Comparison of ENCODE assay signal across 26 mouse cellular contexts in genomic region chr1:167232918-167233317, GRCm38 (mm10).
"Had no signal": no experiment of that assay in that cellular context is flagged by ENCODE, and none has a peak within 500 bp of the region (broad histone marks: within the 10 kb centered on the region; RNA-seq: fewer than 3 reads in every experiment).

No protein-coding gene starts in this region.

- H3K27me3 ChIP-seq: heart, embryonic 12.5 days; hindbrain, embryonic 12.5 days; intestine, embryonic 15.5 days; limb, embryonic 13.5 days; limb, embryonic 15.5 days; liver, embryonic 12.5 days had no signal

- H3K9me3 ChIP-seq: heart, embryonic 10.5 days; heart, embryonic 12.5 days; hindbrain, embryonic 10.5 days; hindbrain, embryonic 12.5 days; intestine, embryonic 15.5 days; limb, embryonic 13.5 days; limb, embryonic 15.5 days; liver, embryonic 12.5 days had no signal

- H3K9ac ChIP-seq: heart, embryonic 12.5 days; hindbrain, embryonic 12.5 days; hindbrain, embryonic 14.5 days; intestine, embryonic 15.5 days; limb, embryonic 13.5 days; limb, embryonic 15.5 days; liver, embryonic 12.5 days; liver, embryonic 14.5 days had no signal

- H3K4me2 ChIP-seq: heart, embryonic 12.5 days; hindbrain, embryonic 12.5 days; hindbrain, embryonic 14.5 days; intestine, embryonic 15.5 days; limb, embryonic 13.5 days; limb, embryonic 15.5 days; liver, embryonic 12.5 days had no signal

- H3K4me3 ChIP-seq: gastrocnemius, adult 2 months; heart, embryonic 10.5 days; heart, embryonic 12.5 days; hindbrain, embryonic 10.5 days; hindbrain, embryonic 12.5 days; intestine, embryonic 15.5 days; limb, embryonic 13.5 days; limb, embryonic 15.5 days; liver, embryonic 12.5 days had no signal

- DNase-seq: gastrocnemius, adult 2 months; gastrocnemius, postnatal 10 days; gastrocnemius, postnatal 25 days; heart, adult 18-20 months; heart, postnatal 10 days; heart, postnatal 4 days; kidney, adult 18-20 months; kidney, adult 8-10 months; kidney, postnatal 10 days; kidney, postnatal 36 days; layer of hippocampus, adult 9-11 months; layer of hippocampus, postnatal 36 days; left cerebral cortex, postnatal 4 days had no signal

- ATAC-seq: hindbrain, embryonic 16.5 days; inflammation-experienced regulatory T-cells, adult 6 months; intestine, embryonic 15.5 days; intestine, postnatal 0 days; liver, embryonic 12.5 days had no signal

- H3K27ac ChIP-seq: gastrocnemius, adult 2 months; heart, embryonic 10.5 days; hindbrain, embryonic 10.5 days; hindbrain, embryonic 12.5 days; hindbrain, embryonic 14.5 days; intestine, embryonic 15.5 days; limb, embryonic 13.5 days; liver, embryonic 12.5 days; liver, embryonic 14.5 days had no signal
